Mouse (Mus musculus): ENCODE results near the gene Sall1.

Gene Sall1

GRCm38 (mm10) chr8:88991780-88992509 is 52.0 kb downstream of the Sall1 start:
- no peak for DNase-seq (ENCODE audit: low read depth, low spot score)

DNA sequence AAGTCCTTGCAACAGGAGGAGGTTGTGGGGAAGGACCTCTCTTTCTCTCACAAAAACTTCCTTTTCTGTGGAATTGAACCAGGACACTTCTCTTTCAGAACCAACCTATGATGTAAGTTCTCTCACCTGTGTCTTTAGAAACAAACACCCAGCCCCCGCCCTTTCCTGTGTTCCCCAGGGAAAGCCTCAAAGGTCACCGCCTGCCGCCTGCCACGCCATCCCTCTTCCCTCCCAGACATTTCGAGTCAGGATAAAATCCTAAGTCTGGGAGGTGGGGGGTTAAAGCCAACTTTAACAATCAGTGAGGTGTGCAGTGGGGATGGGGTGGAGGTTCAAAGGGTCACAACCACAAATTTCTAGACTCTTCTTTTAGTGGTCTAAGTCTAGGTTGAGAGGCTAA is 52.8 kb downstream of the Sall1 start:
- DNase-seq (ENCODE audit: low read depth, low spot score) = no peak

DNA sequence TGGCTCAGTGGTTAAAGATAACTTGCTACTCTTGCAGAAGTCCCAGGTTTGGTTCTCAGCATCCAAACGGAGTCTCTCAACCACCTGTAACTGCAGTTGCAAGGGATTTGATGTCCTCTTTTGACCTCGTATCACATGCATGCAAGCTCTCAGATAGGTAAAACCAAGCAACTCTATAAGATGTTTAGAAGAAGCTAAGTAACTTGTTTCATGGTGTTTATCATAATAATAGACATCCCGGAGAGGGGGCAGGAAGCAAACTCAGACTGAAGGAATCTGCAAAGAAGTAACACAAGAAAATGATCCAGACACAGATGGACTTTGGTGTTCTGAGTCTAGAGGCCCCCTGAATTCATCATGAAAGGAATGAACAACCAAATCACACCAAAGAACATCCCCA is 55.0 kb downstream of the Sall1 start:
- no peak for DNase-seq (ENCODE audit: low read depth, low spot score)

DNA sequence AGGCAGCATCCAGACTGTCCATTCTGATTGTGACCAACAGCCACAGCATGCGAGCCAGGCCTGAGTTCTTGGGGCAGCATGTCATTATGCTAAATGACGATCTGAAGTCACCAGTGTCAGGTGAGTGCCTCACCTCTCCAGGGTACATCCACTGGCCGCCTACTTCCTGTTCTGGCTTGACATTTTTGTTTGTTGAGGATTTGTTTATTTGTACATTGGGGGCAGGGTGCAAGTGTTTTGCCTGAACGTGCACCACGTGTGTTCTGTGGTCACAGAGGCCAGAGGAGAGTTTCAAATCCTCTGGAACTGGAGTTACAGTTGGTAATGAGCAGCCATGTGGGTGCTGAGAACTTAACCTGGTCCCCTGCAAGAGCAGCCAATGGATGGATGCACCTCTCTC is 60.5 kb downstream of the Sall1 start:
- DNase-seq (ENCODE audit: low read depth, low spot score) = no peak

Measured in 3T3-L1 (cell line).